Mouse (Mus musculus) forebrain, embryonic 14.5 days (tissue): ENCODE data around the gene Myh11. TPM values are rescaled to one million over a fixed set of nuclear protein-coding genes. Genes with fewer than 3 reads are reported as not detected.

Experiments
- ATAC-seq: fragments of 200-750 bp; cut with Nextera tagmentation; 2 replicates; pipeline ENCODE4 v1.8.0; 2017; ENCODE audit warnings: mild to moderate bottlenecking, moderate library complexity
- DNase-seq: peaks from one replicate; pipeline ENCODE4 v3.0.0-alpha.2; 2015; ENCODE audit warnings: low spot score
- H3K27ac ChIP-seq: fragments of 300-500 bp; sonication (generic); 2 replicates; pipeline ENCODE4 v1.5.1; 2014; ENCODE audit warnings: low read depth, mild to moderate bottlenecking, control low read depth, low read length, moderate library complexity
- H3K27me3 ChIP-seq: fragments of 300-500 bp; sonication (generic); replicated peaks from 2 replicates; pipeline ENCODE4 v1.6.1; 2014; ENCODE audit warnings: low read length, control low read depth, mixed read lengths; ENCODE audit not compliant: control insufficient read depth, insufficient read depth
- H3K36me3 ChIP-seq: fragments of 300-500 bp; sonication (generic); 2 replicates; pipeline ENCODE4 v1.6.1; 2014; ENCODE audit warnings: low read length, control low read depth; ENCODE audit not compliant: control insufficient read depth, insufficient read depth
- H3K4me1 ChIP-seq: fragments of 300-500 bp; sonication (generic); 2 replicates; pipeline ENCODE4 v1.6.1; 2014; ENCODE audit warnings: antibody characterized with exemption, low read length, control low read depth; ENCODE audit not compliant: control insufficient read depth, insufficient read depth
- H3K4me2 ChIP-seq: fragments of 300-500 bp; sonication (generic); 2 replicates; pipeline ENCODE4 v1.6.1; 2014; ENCODE audit warnings: mild to moderate bottlenecking, control low read depth, low read length
- H3K4me3 ChIP-seq: fragments of 300-500 bp; sonication (generic); 2 replicates; pipeline ENCODE4 v1.5.1; 2014; ENCODE audit warnings: low read depth, low read length, control low read depth
- H3K9ac ChIP-seq: fragments of 300-500 bp; sonication (generic); 2 replicates; pipeline ENCODE4 v1.6.1; 2014; ENCODE audit warnings: mild to moderate bottlenecking, low read length, control low read depth, moderate library complexity
- H3K9me3 ChIP-seq: fragments of 300-500 bp; sonication (generic); replicated peaks from 2 replicates; pipeline ENCODE4 v1.6.1; 2016; ENCODE audit warnings: low read length, control low read depth, mixed read lengths; ENCODE audit not compliant: control insufficient read depth
- WGBS: fragments of 180-500 bp; shearing (Covaris S2); extraction: QIAGEN DNeasy Blood & Tissue Kit; methylation state at CpG from one replicate; pipeline ENCODE4 v1.1.7; 2014; 5-methylcytosine and 5-hydroxymethylcytosine counted together
- polyA plus RNA-seq: library from polyadenylated mRNA; unstranded; fragments of >200 nt; fragmentation: Nextera tagmentation; extraction: Ambion mirVana; gene quantifications from 2 replicates; pipeline ENCODE4 v1.2.1, GENCODE M21; 2014

The Myh11 gene
- polyA plus RNA-seq, 1 experiment from 2014 or later: 0.28 TPM

DNA sequence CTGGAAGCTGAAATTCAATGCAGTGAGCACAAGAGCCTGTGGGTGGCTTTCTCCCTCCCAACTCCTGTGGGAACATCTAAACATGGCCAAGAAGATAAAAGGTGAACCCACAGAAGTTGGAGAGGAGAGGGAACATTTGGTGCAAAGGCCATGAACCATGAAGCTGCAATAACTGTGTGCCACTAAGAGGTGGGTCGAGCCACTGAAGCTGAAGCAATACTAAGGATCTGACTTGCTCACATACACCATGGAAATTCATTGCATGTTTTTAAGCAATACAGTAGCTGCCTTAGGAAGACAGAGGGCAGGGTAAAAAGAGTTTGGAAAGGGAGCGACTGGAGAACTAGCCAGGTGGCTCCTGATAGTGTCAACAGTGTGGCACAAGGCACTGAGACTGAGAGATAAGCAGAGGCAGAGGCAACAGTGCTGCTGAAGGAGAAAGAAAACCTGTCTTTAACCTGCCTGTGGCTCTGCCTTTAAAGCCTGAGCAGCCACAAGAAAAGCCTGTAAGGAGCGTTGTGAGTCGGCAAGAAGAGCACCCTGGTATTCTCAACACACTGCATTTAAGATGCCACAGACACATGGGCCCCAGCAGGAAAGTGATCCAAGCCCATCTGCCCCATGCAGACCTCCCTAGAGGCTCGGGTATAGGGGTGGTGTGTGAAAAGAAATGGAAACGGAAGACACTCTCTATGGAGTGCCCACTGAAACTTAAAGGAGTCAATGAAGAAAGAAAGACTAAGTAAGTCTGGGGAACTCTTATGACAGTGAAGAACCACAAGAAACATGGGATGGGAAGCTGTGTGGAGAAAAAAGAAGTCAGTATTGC, 17.3 kb upstream of the Myh11 start:
- H3K27me3 ChIP-seq: no peaks in the 10 kb centered on the region
- ATAC-seq: no peak
- H3K9ac ChIP-seq: no peak overlapping the region
- WGBS: 92% methylated on average over 6 of the region's 6 CpGs
- H3K36me3 ChIP-seq: peaks cover 76% of the 10 kb centered on the region
- no peaks in the 10 kb centered on the region for H3K4me1 ChIP-seq
- no peak overlapping the region for H3K27ac ChIP-seq
- no peaks in the 10 kb centered on the region for H3K9me3 ChIP-seq
- no peak overlapping the region for H3K4me3 ChIP-seq
- no peak for DNase-seq
- H3K4me2 ChIP-seq: no peak overlapping the region

DNA sequence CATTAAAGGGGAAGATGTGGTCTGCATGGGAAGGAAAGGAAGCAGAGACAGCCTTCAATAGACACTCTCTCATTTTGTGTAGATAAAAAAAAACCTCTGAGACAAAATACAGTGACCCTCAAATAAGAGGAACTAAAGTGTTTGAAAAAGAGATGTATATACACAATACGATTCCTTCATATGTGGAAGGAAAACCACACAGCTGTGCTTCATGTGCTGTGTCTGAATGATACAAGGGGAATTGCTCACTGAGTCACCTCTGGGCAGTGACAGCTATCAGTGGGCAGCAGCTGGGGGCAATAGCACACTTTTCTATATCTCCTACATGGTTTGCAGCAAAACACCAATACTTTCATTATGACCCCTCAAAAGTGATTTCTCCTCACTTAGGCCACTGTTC, 16.2 kb upstream of the Myh11 start:
- H3K36me3 ChIP-seq: peaks cover 75% of the 10 kb centered on the region
- no peak overlapping the region for H3K27ac ChIP-seq
- H3K4me3 ChIP-seq: no peak overlapping the region
- no peaks in the 10 kb centered on the region for H3K9me3 ChIP-seq
- H3K4me2 ChIP-seq: no peak overlapping the region
- H3K27me3 ChIP-seq: no peaks in the 10 kb centered on the region
- DNase-seq: no peak
- no peaks in the 10 kb centered on the region for H3K4me1 ChIP-seq
- ATAC-seq: no peak
- no peak overlapping the region for H3K9ac ChIP-seq
- WGBS: 100% methylated on average over 1 of the region's 1 CpGs

DNA sequence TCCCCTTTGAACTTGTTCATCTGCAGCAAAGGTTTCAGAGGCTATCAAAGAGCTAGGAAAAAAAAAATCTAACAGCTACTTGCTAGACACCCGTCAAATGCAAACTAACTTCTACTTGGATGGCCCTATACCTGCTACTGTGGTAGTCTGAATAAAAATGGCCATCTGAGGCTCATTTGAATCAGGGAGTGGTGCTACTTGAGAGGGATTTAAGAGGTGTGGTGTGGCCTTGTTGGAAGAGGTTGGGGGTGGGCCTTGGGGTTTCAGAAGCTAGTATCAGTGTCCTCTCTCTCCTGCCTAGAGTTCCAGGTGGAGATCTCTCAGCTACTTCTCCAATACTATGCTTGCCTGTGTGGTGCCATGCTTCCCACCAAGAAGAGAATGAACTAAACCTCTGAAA, 15.3 kb upstream of the Myh11 start:
- Histone ChIP-seq H3K4me2 (no peak overlapping the region), H3K4me1 (no peaks in the 10 kb centered on the region), H3K27ac (no peak overlapping the region), H3K27me3 (no peaks in the 10 kb centered on the region), H3K4me3 (no peak overlapping the region), H3K36me3 (peaks cover 75% of the 10 kb centered on the region), H3K9ac (no peak overlapping the region), H3K9me3 (no peaks in the 10 kb centered on the region)
- ATAC-seq: no peak
- DNase-seq: no peak
- WGBS: 90% methylated on average over 1 of the region's 1 CpGs

DNA sequence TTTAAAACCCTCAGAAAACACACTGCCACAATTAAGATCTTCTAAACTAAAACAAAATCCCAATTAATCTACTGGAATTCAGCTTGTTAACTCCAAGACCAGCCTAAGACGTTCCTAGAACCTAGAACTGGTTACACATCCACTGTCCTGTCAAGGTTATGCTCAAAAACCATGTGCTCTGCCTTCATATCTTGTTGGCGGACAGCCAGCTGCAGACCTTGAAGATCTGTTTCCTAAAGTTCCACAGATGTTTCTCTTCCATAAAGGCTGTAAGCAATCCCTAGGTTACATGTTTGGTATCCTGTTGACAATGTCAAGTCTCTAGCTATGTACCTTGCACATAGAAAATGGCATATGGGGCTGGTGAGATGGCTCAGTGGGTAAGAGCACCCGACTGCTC, 13.6 kb upstream of the Myh11 start:
- WGBS: 97% methylated on average over 3 of the region's 3 CpGs

DNA sequence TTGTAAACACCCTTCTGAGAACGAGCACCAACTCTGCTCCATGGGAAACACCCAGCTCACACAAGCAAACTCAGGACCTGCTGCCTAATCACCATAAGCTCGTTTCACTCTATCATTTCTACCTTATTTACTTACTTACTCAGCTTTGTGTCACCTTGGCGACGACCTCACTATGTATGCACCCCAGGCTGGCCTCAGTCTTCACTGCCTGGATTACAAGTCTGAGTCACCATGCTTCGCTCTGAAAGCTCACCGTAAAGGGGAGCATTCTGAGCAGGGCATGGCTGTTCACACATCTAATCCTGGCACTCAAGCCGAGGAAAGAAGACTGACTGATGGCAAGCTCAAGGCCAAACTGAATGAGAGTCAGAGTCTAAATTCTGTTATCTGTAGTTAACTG, 12.5 kb upstream of the Myh11 start:
- Histone ChIP-seq H3K36me3 (peaks cover 86% of the 10 kb centered on the region), H3K9ac (no peak overlapping the region), H3K4me2 (no peak overlapping the region), H3K9me3 (no peaks in the 10 kb centered on the region), H3K4me3 (no peak overlapping the region), H3K27me3 (no peaks in the 10 kb centered on the region), H3K27ac (no peak overlapping the region), H3K4me1 (no peaks in the 10 kb centered on the region)
- ATAC-seq: no peak
- WGBS: 65% methylated on average over 7 of the region's 7 CpGs
- DNase-seq: no peak

More for the DNA sequence above, 13.6 kb upstream of the Myh11 start:
- H3K4me2 ChIP-seq: no peak overlapping the region
- H3K9me3 ChIP-seq: no peaks in the 10 kb centered on the region
- no peak overlapping the region for H3K4me3 ChIP-seq
- no peaks in the 10 kb centered on the region for H3K27me3 ChIP-seq
- H3K36me3 ChIP-seq: peaks cover 79% of the 10 kb centered on the region
- H3K4me1 ChIP-seq: no peaks in the 10 kb centered on the region
- ATAC-seq (no peak), DNase-seq (no peak)
- H3K27ac ChIP-seq: no peak overlapping the region
- no peak overlapping the region for H3K9ac ChIP-seq

DNA sequence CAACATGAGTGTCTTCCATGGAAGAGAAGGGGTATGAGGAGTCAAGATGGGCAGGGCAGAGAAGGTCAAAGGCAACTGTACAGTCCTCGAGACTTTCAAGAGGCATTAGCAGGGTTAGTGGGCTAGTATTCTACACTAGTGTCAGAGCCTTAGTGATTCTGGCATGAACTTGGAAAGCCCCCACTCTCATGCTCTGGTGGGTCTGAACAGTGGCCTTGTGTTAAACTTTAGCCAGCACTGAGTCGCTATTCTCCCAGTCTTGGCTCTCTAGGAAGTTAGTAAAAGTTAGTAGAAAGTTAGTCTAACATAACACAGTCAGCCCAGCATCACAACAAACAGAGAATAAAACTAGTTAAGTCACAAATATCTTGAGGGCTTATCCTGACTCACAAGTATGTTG, 12.0 kb upstream of the Myh11 start:
- Histone ChIP-seq H3K4me1 (no peaks in the 10 kb centered on the region), H3K9me3 (no peaks in the 10 kb centered on the region), H3K27ac (no peak overlapping the region), H3K36me3 (peaks cover 85% of the 10 kb centered on the region), H3K9ac (no peak overlapping the region), H3K4me3 (no peak overlapping the region), H3K4me2 (no peak overlapping the region), H3K27me3 (no peaks in the 10 kb centered on the region)
- DNase-seq (no peak), ATAC-seq (peak; percentile 37; the same call in 1 of the 2 replicates)
- 90% methylated on average over 2 of the region's 2 CpGs for WGBS

DNA sequence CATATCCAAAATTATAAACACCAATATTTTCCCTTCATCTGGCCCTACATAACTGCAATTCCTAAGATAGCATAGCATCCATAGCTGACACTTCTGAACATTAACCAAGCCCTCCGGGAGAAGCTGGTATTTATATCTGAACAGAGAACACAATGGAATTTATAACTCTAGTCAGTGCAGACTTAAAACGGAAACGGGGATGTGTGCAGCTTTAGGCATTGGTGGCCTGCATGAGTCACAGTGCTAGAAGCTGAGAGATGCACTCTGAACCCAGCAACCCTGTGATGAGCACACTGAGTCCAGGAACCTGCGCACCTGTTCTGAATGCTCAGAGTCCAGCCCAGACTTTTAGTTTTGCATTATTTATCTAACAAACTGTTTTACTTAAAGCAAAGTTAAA, 7.3 kb upstream of the Myh11 start:
- Histone ChIP-seq H3K27me3 (no peaks in the 10 kb centered on the region), H3K27ac (no peak overlapping the region), H3K36me3 (peaks cover 50% of the 10 kb centered on the region), H3K9me3 (no peaks in the 10 kb centered on the region), H3K4me2 (no peak overlapping the region), H3K4me1 (no peaks in the 10 kb centered on the region), H3K4me3 (no peak overlapping the region), H3K9ac (no peak overlapping the region)
- no peak for DNase-seq
- 97% methylated on average over 4 of the region's 4 CpGs for WGBS
- no peak for ATAC-seq

DNA sequence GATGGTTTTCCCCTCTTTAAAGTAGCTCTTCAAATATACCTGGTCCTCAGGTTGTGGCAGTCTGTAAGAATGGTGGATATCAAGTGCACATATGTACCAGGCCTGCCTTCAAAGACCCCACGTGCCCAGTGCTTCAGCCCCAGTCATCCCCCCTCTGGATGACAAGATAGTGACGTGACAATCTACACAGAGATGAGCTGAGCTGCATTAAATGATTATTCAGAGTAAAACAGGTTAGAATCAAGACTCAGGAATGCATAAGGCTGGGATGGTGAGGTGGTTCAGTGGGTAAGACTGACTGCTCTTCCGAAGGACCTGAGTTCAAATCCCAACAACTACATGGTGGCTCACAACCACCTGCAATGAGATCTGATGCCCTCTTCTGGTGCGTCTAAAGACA, 6.6 kb upstream of the Myh11 start:
- Histone ChIP-seq H3K4me2 (no peak overlapping the region), H3K4me3 (no peak overlapping the region), H3K4me1 (0 out of 2 replicates have a peak, but pooled peaks cover 1% of the 10 kb centered on the region), H3K9ac (no peak overlapping the region), H3K27me3 (no peaks in the 10 kb centered on the region), H3K27ac (no peak overlapping the region), H3K9me3 (no peaks in the 10 kb centered on the region), H3K36me3 (peaks cover 43% of the 10 kb centered on the region)
- 92% methylated on average over 4 of the region's 4 CpGs for WGBS
- no peak for DNase-seq
- no peak for ATAC-seq

DNA sequence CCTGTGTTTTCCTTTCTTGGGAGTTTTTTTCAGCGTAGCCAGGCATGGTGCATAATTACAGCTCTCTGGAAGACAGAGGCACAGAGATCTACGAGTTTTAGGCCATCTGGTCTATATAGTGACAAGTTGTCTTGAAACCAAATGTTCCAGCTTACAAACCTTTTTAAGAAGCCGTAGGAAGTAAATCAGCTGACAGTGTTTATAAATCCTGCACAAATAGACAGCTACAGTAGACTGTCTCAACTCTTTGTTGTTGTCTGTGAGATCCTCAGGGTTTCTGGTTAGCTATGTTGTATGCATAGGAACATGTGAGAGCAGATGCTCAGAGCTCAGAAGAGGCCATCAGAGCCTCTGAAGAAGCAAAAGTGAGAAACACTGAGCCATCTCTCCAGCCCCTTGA, 6.0 kb upstream of the Myh11 start:
- H3K27ac ChIP-seq: no peak overlapping the region
- ATAC-seq (no peak; the same call in 1 of the 2 replicates), DNase-seq (peak; percentile 10)
- no peak overlapping the region for H3K9ac ChIP-seq
- H3K4me3 ChIP-seq: no peak overlapping the region
- WGBS: 86% methylated on average over 3 of the region's 3 CpGs
- H3K4me1 ChIP-seq: 0 out of 2 replicates have a peak, but pooled peaks cover 4% of the 10 kb centered on the region
- H3K36me3 ChIP-seq: peaks cover 37% of the 10 kb centered on the region
- no peaks in the 10 kb centered on the region for H3K27me3 ChIP-seq
- no peak overlapping the region for H3K4me2 ChIP-seq
- no peaks in the 10 kb centered on the region for H3K9me3 ChIP-seq
